8 mouse cellular contexts compared by ENCODE assay signal in genomic region chr6:51171761-51172160, GRCm38 (mm10).
DNase-seq lines count a peak whose midpoint lies in the region; ATAC-seq and TF ChIP-seq lines count a peak whose summit lies in the region.

No protein-coding gene starts in this region.

- H3K4me2 ChIP-seq in forebrain, postnatal 0 days (ENCODE audit: low read depth) = no peak overlapping the region
- peak overlapping the region; percentile 48 for H3K4me2 ChIP-seq in hindbrain, embryonic 14.5 days (replicated peaks)
- H3K4me2 ChIP-seq in liver, embryonic 12.5 days = peak overlapping the region; percentile 81
- peak overlapping the region; percentile 74 for H3K4me2 ChIP-seq in neural tube, embryonic 12.5 days (replicated peaks)

- no peaks in the 10 kb centered on the region for H3K4me1 ChIP-seq in forebrain, postnatal 0 days (ENCODE audit: insufficient read depth)
- peaks cover 8% of the 10 kb centered on the region for H3K4me1 ChIP-seq in hindbrain, embryonic 14.5 days (replicated peaks; ENCODE audit: control insufficient read depth, insufficient read depth, low read length)
- peaks cover 56% of the 10 kb centered on the region for H3K4me1 ChIP-seq in liver, embryonic 12.5 days
- H3K4me1 ChIP-seq in neural tube, embryonic 12.5 days = peaks cover 33% of the 10 kb centered on the region

- peaks cover 58% of the 10 kb centered on the region for H3K27me3 ChIP-seq in forebrain, postnatal 0 days (ENCODE audit: insufficient read depth, low read length)
- H3K27me3 ChIP-seq in hindbrain, embryonic 14.5 days (ENCODE audit: control insufficient read depth, insufficient read depth, low read length) = peaks cover 56% of the 10 kb centered on the region
- H3K27me3 ChIP-seq in liver, embryonic 12.5 days (replicated peaks) = peaks cover 50% of the 10 kb centered on the region
- H3K27me3 ChIP-seq in neural tube, embryonic 12.5 days (replicated peaks) = peaks cover 19% of the 10 kb centered on the region

- no peak overlapping the region for H3K9ac ChIP-seq in forebrain, postnatal 0 days
- H3K9ac ChIP-seq in hindbrain, embryonic 14.5 days = peak overlapping the region; percentile 44; the same call in 1 of the 2 replicates
- H3K9ac ChIP-seq in liver, embryonic 12.5 days = peak overlapping the region; percentile 39
- peak overlapping the region; percentile 71 for H3K9ac ChIP-seq in neural tube, embryonic 12.5 days

- no peaks in the 10 kb centered on the region for H3K9me3 ChIP-seq in forebrain, postnatal 0 days (ENCODE audit: low read length)
- no peaks in the 10 kb centered on the region for H3K9me3 ChIP-seq in hindbrain, embryonic 14.5 days (ENCODE audit: control insufficient read depth, low read length)
- no peaks in the 10 kb centered on the region for H3K9me3 ChIP-seq in liver, embryonic 12.5 days (replicated peaks)
- H3K9me3 ChIP-seq in neural tube, embryonic 12.5 days = no peaks in the 10 kb centered on the region

- DNase-seq in right cerebral cortex, postnatal 25 days = peak; percentile 36
- no peak for DNase-seq in right cerebral cortex, adult 18-20 months
- peak; percentile 74 for DNase-seq in forebrain, postnatal 0 days
- DNase-seq in hindbrain, embryonic 14.5 days (ENCODE audit: low spot score) = no peak
- no peak for DNase-seq in layer of hippocampus, adult 8-10 months (ENCODE audit: low spot score in 2 of 2)
- DNase-seq in left cerebral cortex, adult 9 months (ENCODE audit: low spot score in 2 of 2) = no peak

- no peak overlapping the region for H3K27ac ChIP-seq in forebrain, postnatal 0 days (ENCODE audit: low read depth, low read length)
- H3K27ac ChIP-seq in hindbrain, embryonic 14.5 days = peak overlapping the region; percentile 66
- H3K27ac ChIP-seq in liver, embryonic 12.5 days = peak overlapping the region; percentile 74; the same call in 1 of the 2 replicates
- peak overlapping the region; percentile 79; the same call in 1 of the 2 replicates for H3K27ac ChIP-seq in neural tube, embryonic 12.5 days

- ATAC-seq in forebrain, postnatal 0 days = no peak
- no peak for ATAC-seq in hindbrain, embryonic 14.5 days (ENCODE audit: low FRiP score)
- ATAC-seq in liver, embryonic 12.5 days = no peak
- no peak for ATAC-seq in neural tube, embryonic 12.5 days (ENCODE audit: low FRiP score, low read depth)

- TF ChIP-seq CTCF in forebrain, postnatal 0 days (IDR thresholded peaks at IDR 0.05; ENCODE audit: low read depth) = no peak

- WGBS in forebrain, postnatal 0 days = 2% methylated on average over 22 of the region's 22 CpGs
- WGBS in hindbrain, embryonic 14.5 days = 3% methylated on average over 22 of the region's 22 CpGs
- 14% methylated on average over 22 of the region's 22 CpGs for WGBS in liver, embryonic 12.5 days (ENCODE audit: insufficient replicate concordance)
- WGBS in neural tube, embryonic 12.5 days = 1% methylated on average over 22 of the region's 22 CpGs

- H3K4me3 ChIP-seq in forebrain, postnatal 0 days (ENCODE audit: low read depth, low read length) = no peak overlapping the region
- H3K4me3 ChIP-seq in hindbrain, embryonic 14.5 days (replicated peaks; ENCODE audit: low read length) = no peak overlapping the region; the same call in 1 of the 2 replicates
- H3K4me3 ChIP-seq in liver, embryonic 12.5 days = peak overlapping the region; percentile 53
- peak overlapping the region; percentile 15; the same call in 1 of the 2 replicates for H3K4me3 ChIP-seq in neural tube, embryonic 12.5 days

- no peaks in the 10 kb centered on the region for H3K36me3 ChIP-seq in forebrain, postnatal 0 days (ENCODE audit: insufficient read depth)
- H3K36me3 ChIP-seq in hindbrain, embryonic 14.5 days (replicated peaks; ENCODE audit: control insufficient read depth, insufficient read depth) = no peaks in the 10 kb centered on the region
- no peaks in the 10 kb centered on the region for H3K36me3 ChIP-seq in liver, embryonic 12.5 days
- no peaks in the 10 kb centered on the region for H3K36me3 ChIP-seq in neural tube, embryonic 12.5 days

Comparison
In these comparisons a context has a peak if more than half of its experiments do, and no peak if none do; other contexts are left out.
1. DNase-seq: peak in right cerebral cortex, postnatal 25 days (single experiment) and forebrain, postnatal 0 days (single experiment); none in right cerebral cortex, adult 18-20 months (single experiment), hindbrain, embryonic 14.5 days (single experiment), layer of hippocampus, adult 8-10 months (0 of 2) and left cerebral cortex, adult 9 months (0 of 2).
2. H3K4me3 ChIP-seq: peak in liver, embryonic 12.5 days (single experiment) and neural tube, embryonic 12.5 days (single experiment); none in forebrain, postnatal 0 days (single experiment) and hindbrain, embryonic 14.5 days (single experiment).